Mouse (Mus musculus): ENCODE results near the gene Pdcd6. TPM values are rescaled to one million over a fixed set of nuclear protein-coding genes. Genes with fewer than 3 reads are reported as not detected.

Gene Pdcd6
- polyA plus RNA-seq, 1 experiment = 212 TPM

DNA sequence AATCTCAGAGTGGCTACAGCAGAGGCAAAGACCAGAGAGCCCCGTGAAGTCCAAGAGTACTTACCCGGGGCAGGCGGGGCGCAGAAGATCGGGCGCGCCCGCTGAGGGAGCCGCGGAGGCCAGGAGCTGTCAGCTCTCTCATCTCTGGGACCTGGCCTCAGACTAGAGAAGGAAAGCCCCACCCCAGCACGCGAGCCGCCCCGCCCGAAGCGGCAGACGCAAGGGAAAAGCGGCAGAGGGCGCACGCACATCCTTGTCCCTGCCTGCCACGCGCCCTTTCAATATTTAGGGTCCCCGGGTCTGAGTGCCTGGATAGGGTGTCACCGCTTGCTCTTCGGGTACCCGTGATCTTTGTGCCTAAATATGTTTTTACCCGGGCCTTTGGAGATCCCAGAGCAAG lies 25.2 kb downstream of the Pdcd6 start, which contains the start of gene Ahrr:
Gene Ahrr, minus strand, starts transcription at position 165 of the 400 bp plus-strand sequence.
- DNase-seq (ENCODE audit: low read depth, low spot score) = no peak
- WGBS = 1% methylated on average over 27 of the region's 27 CpGs

- WGBS = 76% methylated on average over 5 of the region's 5 CpGs
- no peak for DNase-seq (ENCODE audit: low read depth, low spot score)
Measured at GRCm38 (mm10) chr13:74289646-74290045, 27.7 kb downstream of the Pdcd6 start.

DNA sequence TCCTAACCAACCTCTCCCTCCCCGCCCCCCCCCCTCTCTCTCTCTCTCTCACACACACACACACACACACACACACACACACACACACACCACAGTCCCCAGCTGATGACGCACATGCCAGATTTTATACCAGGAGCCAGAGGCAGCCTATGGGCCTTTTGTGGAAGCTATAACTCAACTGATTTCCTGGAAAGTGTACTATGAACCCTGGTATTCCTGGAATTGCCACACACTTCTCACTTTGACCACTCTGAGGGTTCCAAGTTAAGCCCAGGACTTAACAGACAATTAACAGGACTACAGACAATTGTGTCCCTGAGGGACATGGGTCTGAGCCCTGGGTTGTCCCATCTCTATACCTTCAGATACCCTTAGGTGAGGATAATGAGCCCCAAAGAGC lies 35.1 kb downstream of the Pdcd6 start:
- no peak for DNase-seq (ENCODE audit: low read depth, low spot score)
- 20% methylated on average over 1 of the region's 2 CpGs for WGBS

- 73% methylated on average over 4 of the region's 4 CpGs for WGBS
- DNase-seq (ENCODE audit: low read depth, low spot score) = no peak
Measured at GRCm38 (mm10) chr13:74275726-74276125, 41.7 kb downstream of the Pdcd6 start.

GRCm38 (mm10) chr13:74260231-74260992 lies 57.0 kb downstream of the Pdcd6 start:
- DNase-seq (ENCODE audit: low read depth, low spot score) = no peak
- WGBS = 8% methylated on average over 10 of the region's 10 CpGs

- DNase-seq (ENCODE audit: low read depth, low spot score) = no peak
- 6% methylated on average over 35 of the region's 35 CpGs for WGBS
Measured at GRCm38 (mm10) chr13:74259460-74260230, 57.7 kb downstream of the Pdcd6 start.

Other genes starting within 250 kb of the Pdcd6 start
- gene Slc9a3, start 196.1 kb downstream of the Pdcd6 start, polyA plus RNA-seq (2012; rRNA removed) = 17.0 and 89.2 TPM in 2 replicates
- gene Exoc3, start 108.8 kb downstream of the Pdcd6 start, polyA plus RNA-seq (2012; rRNA removed) = 37.5 and 40.4 TPM in 2 replicates
- 1.2 and 2.2 TPM in 2 replicates for gene Ahrr, start 25.2 kb downstream of the Pdcd6 start, polyA plus RNA-seq (2012; rRNA removed)
- 152 and 235 TPM in 2 replicates for gene Sdha, start 32.7 kb upstream of the Pdcd6 start, polyA plus RNA-seq (2012; rRNA removed)
- 2.1 and 2.8 TPM in 2 replicates for gene Ccdc127, start 32.7 kb upstream of the Pdcd6 start, polyA plus RNA-seq (2012; rRNA removed)
- 0.22 and 0.37 TPM in 2 replicates for gene Lrrc14b, start 46.4 kb upstream of the Pdcd6 start, polyA plus RNA-seq (2012; rRNA removed)
- 0.15 and 0.29 TPM in 2 replicates for gene Zfp72, start 73.3 kb upstream of the Pdcd6 start, polyA plus RNA-seq (2012; rRNA removed)
- 47.0 and 49.5 TPM in 2 replicates for gene Ftl1-ps1, start 82.1 kb upstream of the Pdcd6 start, polyA plus RNA-seq (2012; rRNA removed)
- 1.6 and 1.9 TPM in 2 replicates for gene Zfp825, start 176.4 kb upstream of the Pdcd6 start, polyA plus RNA-seq (2012; rRNA removed)

Data from large intestine, adult 2 months (tissue).